Mouse (Mus musculus): ENCODE results near the gene Pelp1. TPM values are rescaled to one million over a fixed set of nuclear protein-coding genes. Genes with fewer than 3 reads are reported as not detected.
"Not testable (repeated sequence)": the region's sequence is repeated elsewhere in the genome, so short reads cannot be mapped to it uniquely, and the experiment has no call there.

The Pelp1 gene
- total RNA-seq, 2 experiments from 2014 or later = 19.4 to 22.1 TPM

- intact Hi-C loops (cut with DNase I) = loop anchor here (1.0 to 5.0 kb wide), 3 partner anchors 75 to 326 kb away; no protein-coding TSS in a partner anchor
Measured at GRCm38 (mm10) chr11:70431574-70431973, 21.7 kb upstream of the Pelp1 start.

GRCm38 (mm10) chr11:70426598-70426997 is 16.8 kb upstream of the Pelp1 start:
- DNase-seq; intact Hi-C loops (cut with DNase I): not testable (repeated sequence)

More at GRCm38 (mm10) chr11:70431574-70431973, 21.7 kb upstream of the Pelp1 start:
- DNase-seq = no peak

GRCm38 (mm10) chr11:70419486-70419885 is 9.7 kb upstream of the Pelp1 start:
- no peak for DNase-seq
- intact Hi-C loops (cut with DNase I) = no loop called here

- DNase-seq = no peak
- intact Hi-C loops (cut with DNase I) = no loop called here
Measured at GRCm38 (mm10) chr11:70418199-70418598, 8.4 kb upstream of the Pelp1 start.

GRCm38 (mm10) chr11:70413961-70414360 is 4.1 kb upstream of the Pelp1 start:
- peak; percentile 74 to 82 for DNase-seq
- intact Hi-C loops (cut with DNase I) = loop anchor here (1.0 kb wide), 1 partner anchor 92 kb away; no protein-coding TSS in a partner anchor

GRCm38 (mm10) chr11:70412591-70412990 is 2.8 kb upstream of the Pelp1 start:
- intact Hi-C loops (cut with DNase I) = no loop called here

GRCm38 (mm10) chr11:70410297-70410643 is 439 bp upstream of the Pelp1 start:
- DNase-seq = no peak
- intact Hi-C loops (cut with DNase I) = no loop called here

More at GRCm38 (mm10) chr11:70412591-70412990, 2.8 kb upstream of the Pelp1 start:
- no peak for DNase-seq

- intact Hi-C loops (cut with DNase I) = no loop called here
- peak; percentile 21 to 23 for DNase-seq
Measured at GRCm38 (mm10) chr11:70403598-70403997, 6.2 kb downstream of the Pelp1 start.

GRCm38 (mm10) chr11:70389421-70389820 is 20.4 kb downstream of the Pelp1 start:
- intact Hi-C loops (cut with DNase I) = no loop called here
- DNase-seq = no peak

- DNase-seq = no peak
- intact Hi-C loops (cut with DNase I) = no loop called here
Measured at GRCm38 (mm10) chr11:70387436-70387835, 22.4 kb downstream of the Pelp1 start.

- intact Hi-C loops (cut with DNase I) = no loop called here
- DNase-seq = no peak
Measured at GRCm38 (mm10) chr11:70384136-70384535, 25.7 kb downstream of the Pelp1 start.

- no peak for DNase-seq
- intact Hi-C loops (cut with DNase I) = no loop called here
Measured at GRCm38 (mm10) chr11:70381330-70381729, 28.5 kb downstream of the Pelp1 start.

GRCm38 (mm10) chr11:70380478-70381005 is 29.3 kb downstream of the Pelp1 start:
- DNase-seq = no peak
- intact Hi-C loops (cut with DNase I) = no loop called here

GRCm38 (mm10) chr11:70376054-70376453 is 33.8 kb downstream of the Pelp1 start:
- DNase-seq = no peak
- intact Hi-C loops (cut with DNase I) = no loop called here

GRCm38 (mm10) chr11:70374302-70374701 is 35.5 kb downstream of the Pelp1 start:
- intact Hi-C loops (cut with DNase I) = no loop called here

GRCm38 (mm10) chr11:70372849-70373557 is 36.8 kb downstream of the Pelp1 start:
- DNase-seq = no peak
- intact Hi-C loops (cut with DNase I) = no loop called here

More at GRCm38 (mm10) chr11:70374302-70374701, 35.5 kb downstream of the Pelp1 start:
- DNase-seq = no peak

GRCm38 (mm10) chr11:70372396-70372795 is 37.4 kb downstream of the Pelp1 start:
- intact Hi-C loops (cut with DNase I) = no loop called here
- DNase-seq = no peak

- intact Hi-C loops (cut with DNase I); DNase-seq: not testable (repeated sequence)
Measured at GRCm38 (mm10) chr11:70368626-70369025, 41.2 kb downstream of the Pelp1 start.

- intact Hi-C loops (cut with DNase I); DNase-seq: not testable (repeated sequence)
Measured at GRCm38 (mm10) chr11:70367701-70368100, 42.1 kb downstream of the Pelp1 start.

GRCm38 (mm10) chr11:70351868-70352267 is 58.0 kb downstream of the Pelp1 start, which contains the start of gene Alox15:
Gene Alox15 (minus strand): TSS chr11:70352031.
- peak; percentile 3 to 11 for DNase-seq
- intact Hi-C loops (cut with DNase I) = no loop called here

GRCm38 (mm10) chr11:70348630-70349029 is 61.2 kb downstream of the Pelp1 start:
- intact Hi-C loops (cut with DNase I) = no loop called here
- no peak for DNase-seq

- no peak for DNase-seq
- intact Hi-C loops (cut with DNase I) = no loop called here
Measured at GRCm38 (mm10) chr11:70347861-70348260, 62.0 kb downstream of the Pelp1 start.

Data from heart, postnatal 36 days (tissue).